Mouse (Mus musculus): ENCODE measurements around the gene Erfe.

GRCm38 (mm10) chr1:91373414-91373835, 7.2 kb downstream of the Erfe start:
- TF ChIP-seq CTCF (IDR thresholded peaks at IDR 0.05; ENCODE audit: low read depth, low read length) = no peak
- TF ChIP-seq POLR2A (IDR thresholded peaks at IDR 0.05; ENCODE audit: borderline replicate concordance, low read depth, low read length) = no peak
